Mouse (Mus musculus) midbrain, embryonic 10.5 days (tissue): ENCODE measurements around the gene Olfr338. TPM values are rescaled to one million over a fixed set of nuclear protein-coding genes. Genes with fewer than 3 reads are reported as not detected.
"Not testable (repeated sequence)": the region's sequence is repeated elsewhere in the genome, so short reads cannot be mapped to it uniquely, and the experiment has no call there.

ENCODE experiments used
- DNase-seq: peaks from one replicate; pipeline ENCODE4 v3.0.0-alpha.2; 2017; ENCODE audit warnings: low spot score
- H3K27ac ChIP-seq: fragments of 300-500 bp; sonication (generic); replicated peaks from 2 replicates; pipeline ENCODE4 v1.5.1; 2016; ENCODE audit warnings: mild to moderate bottlenecking
- H3K27me3 ChIP-seq: fragments of 300-500 bp; sonication (generic); 2 replicates; pipeline ENCODE4 v1.6.1; 2016; ENCODE audit warnings: low read depth, mild to moderate bottlenecking; ENCODE audit not compliant: poor library complexity, severe bottlenecking
- H3K36me3 ChIP-seq: fragments of 300-500 bp; sonication (generic); 2 replicates; pipeline ENCODE4 v1.6.1; 2016; ENCODE audit warnings: mild to moderate bottlenecking, moderate library complexity
- H3K4me1 ChIP-seq: fragments of 300-500 bp; sonication (generic); 2 replicates; pipeline ENCODE4 v1.6.1; 2016
- H3K4me3 ChIP-seq: fragments of 300-500 bp; sonication (generic); 2 replicates; pipeline ENCODE4 v1.5.1; 2016; ENCODE audit warnings: mild to moderate bottlenecking, moderate library complexity
- H3K9me3 ChIP-seq: fragments of 300-500 bp; sonication (generic); replicated peaks from 2 replicates; pipeline ENCODE4 v1.6.1; 2016; ENCODE audit warnings: mild to moderate bottlenecking
- WGBS: fragments of 180-500 bp; shearing (Covaris S2); methylation state at CpG from one replicate; pipeline ENCODE4 v1.1.7; 2016; 5-methylcytosine and 5-hydroxymethylcytosine counted together
- polyA plus RNA-seq: library from polyadenylated mRNA; unstranded; fragments of >200 nt; fragmentation: Nextera tagmentation; extraction: Ambion mirVana; gene quantifications from 2 replicates; pipeline ENCODE4 v1.2.1, GENCODE M21; 2016

Gene Olfr338
- not detected in 2 replicates for polyA plus RNA-seq

DNA sequence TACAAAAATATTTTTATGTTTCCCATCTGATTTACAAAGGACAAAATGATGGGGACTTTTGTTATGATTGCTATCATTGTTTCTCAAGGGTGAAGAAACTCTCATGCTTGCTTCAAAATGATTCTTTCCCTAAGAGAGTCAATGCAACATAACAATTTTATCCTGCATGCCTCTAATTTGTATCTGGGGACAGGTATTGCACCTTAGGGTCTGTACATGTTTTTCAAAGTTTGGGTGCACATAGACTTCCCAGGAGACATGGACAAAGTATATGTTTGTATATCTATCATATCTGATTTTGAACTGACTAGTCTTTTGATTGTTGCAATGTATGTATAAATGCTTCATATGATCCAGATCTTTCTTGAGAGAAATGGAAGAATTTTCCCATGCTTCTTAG lies at the start of gene Olfr338:
Olfr338 (plus strand) TSS at position 301 of the 400 bp plus-strand sequence.
- Histone ChIP-seq H3K9me3 (peaks cover 41% of the 10 kb centered on the region), H3K27ac (no peak within 1 kb of the TSS), H3K4me3 (no peak within 1 kb of the TSS), H3K27me3 (no peaks in the 10 kb centered on the region), H3K36me3 (no peaks in the 10 kb centered on the region), H3K4me1 (no peaks in the 10 kb centered on the region)
- no peak for DNase-seq

DNA sequence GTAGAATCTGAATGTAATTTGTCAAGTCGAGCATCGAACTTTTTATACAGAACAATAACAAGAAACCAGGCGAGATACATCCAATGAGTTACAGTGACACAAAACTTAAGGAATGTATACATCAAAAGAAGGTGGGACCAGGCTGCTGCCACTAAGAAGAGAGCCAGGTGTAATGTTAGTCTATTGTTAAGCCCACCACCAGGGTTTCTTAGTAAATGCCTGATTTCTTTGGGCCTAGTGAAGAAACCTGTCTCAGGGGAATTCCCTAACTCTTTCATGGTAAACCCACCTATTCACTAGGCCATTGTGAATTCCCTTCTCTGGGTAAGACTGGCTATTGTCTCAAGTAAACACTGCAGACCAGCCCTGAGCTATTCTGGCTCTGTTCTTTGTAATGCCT lies 41.9 kb downstream of the Olfr338 start:
- not testable (repeated sequence) for H3K36me3 ChIP-seq, H3K27ac ChIP-seq, DNase-seq, H3K27me3 ChIP-seq, H3K4me1 ChIP-seq, H3K4me3 ChIP-seq
- WGBS, result 84% methylated on average over 3 of the region's 3 CpGs
- H3K9me3 ChIP-seq, result peaks cover 22% of the 10 kb centered on the region; the same call in 1 of the 2 replicates

DNA sequence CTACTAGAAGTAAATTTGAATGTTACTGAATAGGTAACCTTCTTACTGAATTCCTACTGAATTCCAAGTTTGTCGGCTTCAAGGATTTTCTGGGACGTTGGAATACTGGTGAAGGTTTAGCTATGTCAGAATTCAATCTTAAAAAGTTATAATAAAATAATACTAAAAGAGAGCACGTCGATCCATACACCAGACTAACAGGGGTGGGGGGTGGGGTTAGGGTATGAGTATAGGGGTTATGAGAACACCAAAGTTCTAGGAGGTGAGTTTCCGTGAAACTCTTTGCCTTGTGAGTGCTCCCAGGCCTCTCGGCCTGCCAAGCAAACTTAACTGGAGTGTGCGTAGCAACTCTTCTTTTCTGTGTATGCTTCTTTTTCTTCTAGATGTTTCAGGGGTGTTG lies 42.3 kb downstream of the Olfr338 start:
- not testable (repeated sequence) for H3K27ac ChIP-seq, H3K36me3 ChIP-seq, H3K4me3 ChIP-seq, H3K4me1 ChIP-seq, DNase-seq, H3K27me3 ChIP-seq
- 85% methylated on average over 7 of the region's 7 CpGs for WGBS
- peaks cover 22% of the 10 kb centered on the region; the same call in 1 of the 2 replicates for H3K9me3 ChIP-seq

DNA sequence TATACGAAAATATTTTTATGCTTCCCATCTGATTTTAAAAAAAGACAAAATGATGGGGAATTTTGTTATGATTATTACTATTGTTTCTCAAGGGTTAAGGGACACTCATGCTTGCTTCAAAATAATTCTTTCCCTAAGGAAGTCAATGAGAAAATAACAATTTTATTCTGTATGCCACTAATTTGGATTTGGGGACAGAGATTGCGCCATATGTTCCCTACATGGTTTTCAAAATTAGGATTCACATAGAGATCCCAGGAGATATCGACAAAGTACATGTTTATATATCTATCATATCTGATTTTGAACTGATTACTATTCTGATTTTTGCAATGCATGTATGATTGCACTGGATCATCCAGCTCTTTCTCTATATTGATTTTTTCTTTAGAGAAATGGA lies 45.3 kb downstream of the Olfr338 start, which contains the start of gene Olfr339:
Olfr339 (plus strand) TSS at position 301 of the 400 bp plus-strand sequence.
- Histone ChIP-seq H3K27ac (no peak within 1 kb of the TSS), H3K27me3 (no peaks in the 10 kb centered on the region), H3K9me3 (peaks cover 31% of the 10 kb centered on the region; the same call in 1 of the 2 replicates), H3K36me3 (no peaks in the 10 kb centered on the region), H3K4me1 (no peaks in the 10 kb centered on the region), H3K4me3 (no peak within 1 kb of the TSS)
- no peak for DNase-seq
- 86% methylated on average over 3 of the region's 3 CpGs for WGBS

Other genes with a start within 250 kb of the Olfr338 start
- gene Mrrf, start 237.1 kb upstream of the Olfr338 start, polyA plus RNA-seq, result 25.6 and 30.1 TPM in 2 replicates
- gene Rbm18, start 236.7 kb upstream of the Olfr338 start, polyA plus RNA-seq, result 80.8 and 95.4 TPM in 2 replicates
- 3.6 and 4.7 TPM in 2 replicates for gene Ptgs1, start 143.1 kb upstream of the Olfr338 start, polyA plus RNA-seq
- gene Olfr339, start 45.4 kb downstream of the Olfr338 start, polyA plus RNA-seq, result not detected in 2 replicates
- not detected in 2 replicates for gene Olfr340, start 79.1 kb downstream of the Olfr338 start, polyA plus RNA-seq
- gene Olfr341, start 108.9 kb downstream of the Olfr338 start, polyA plus RNA-seq, result not detected in 2 replicates
- gene Olfr342, start 151.5 kb downstream of the Olfr338 start, polyA plus RNA-seq, result not detected in 2 replicates
- not detected in 2 replicates for gene Olfr344, start 193.1 kb downstream of the Olfr338 start, polyA plus RNA-seq